Mouse (Mus musculus) c-Kit-positive CD71-negative TER-119-negative erythroid progenitor cells, embryonic 14.5 days (primary cell): ENCODE data around the gene Klhdc9.
"Not testable (repeated sequence)": the region's sequence is repeated elsewhere in the genome, so short reads cannot be mapped to it uniquely, and the experiment has no call there.

Source experiments
- DNase-seq: peaks from one replicate; pipeline ENCODE4 v3.0.0-alpha.2; 2013; ENCODE audit warnings: low read depth

The Klhdc9 gene

DNA sequence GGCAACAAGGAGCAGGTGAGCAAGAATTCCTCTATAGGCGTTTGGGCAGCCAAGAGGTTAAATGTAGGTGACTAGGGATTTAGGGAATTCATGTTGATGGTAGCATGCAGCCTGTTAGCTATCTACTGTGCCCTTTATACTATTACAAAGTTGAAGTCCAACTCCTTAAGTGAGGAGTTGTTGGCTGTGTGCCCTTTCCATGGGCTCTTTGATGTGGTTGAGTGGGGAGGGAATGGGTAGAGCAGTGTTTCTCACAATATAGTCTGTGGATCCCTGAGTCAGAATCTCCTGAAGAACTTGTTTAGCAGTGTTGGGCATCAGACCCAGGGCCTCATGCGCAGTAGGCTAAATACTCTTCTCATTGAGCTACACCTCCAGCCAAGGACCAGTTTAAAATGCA lies 3.8 kb downstream of the Klhdc9 start:
- no peak for DNase-seq

DNA sequence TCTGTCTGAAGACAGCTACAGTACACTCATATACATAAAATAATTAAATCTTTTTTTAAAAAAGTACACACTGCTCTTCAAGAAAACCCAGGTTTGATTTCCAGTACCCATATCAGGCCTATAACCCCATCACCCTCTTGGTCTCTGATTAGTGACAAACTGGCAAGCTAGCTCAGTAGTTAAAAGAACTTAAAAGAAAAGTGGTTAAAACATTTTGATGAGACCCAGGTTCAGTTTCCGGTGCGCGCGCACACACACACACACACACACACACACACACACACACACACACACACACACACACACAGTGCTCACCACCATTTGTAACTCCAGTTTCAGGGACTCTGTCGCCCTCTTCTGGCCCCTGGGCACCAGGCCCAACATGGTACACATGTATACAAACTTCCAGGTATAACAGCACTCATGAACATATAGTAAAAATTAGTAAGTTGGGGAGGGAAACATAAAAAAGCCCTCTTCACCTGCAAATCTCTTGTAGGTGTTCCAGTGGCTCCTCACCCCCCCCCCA lies 4.7 kb downstream of the Klhdc9 start:
- no peak for DNase-seq

DNA sequence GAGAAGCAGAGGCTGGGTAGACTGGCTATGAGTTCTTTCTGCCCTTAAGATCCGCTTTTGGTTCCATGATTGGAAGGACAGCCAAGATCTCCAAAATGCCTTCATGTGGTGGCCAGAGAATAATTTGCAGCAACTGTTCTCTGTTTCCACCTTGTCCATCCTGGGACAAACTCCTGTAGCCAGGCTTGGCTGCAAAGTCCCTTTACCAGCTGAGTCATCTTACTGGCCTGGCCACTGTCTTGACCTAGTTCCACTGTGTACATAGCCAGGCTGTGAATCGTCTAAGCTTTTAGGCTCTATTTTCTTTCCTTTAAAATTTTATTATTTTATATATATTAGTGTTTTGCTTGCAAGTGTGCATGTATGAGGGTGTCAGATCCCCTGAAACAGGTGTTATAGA lies 11.4 kb downstream of the Klhdc9 start:
- no peak for DNase-seq

DNA sequence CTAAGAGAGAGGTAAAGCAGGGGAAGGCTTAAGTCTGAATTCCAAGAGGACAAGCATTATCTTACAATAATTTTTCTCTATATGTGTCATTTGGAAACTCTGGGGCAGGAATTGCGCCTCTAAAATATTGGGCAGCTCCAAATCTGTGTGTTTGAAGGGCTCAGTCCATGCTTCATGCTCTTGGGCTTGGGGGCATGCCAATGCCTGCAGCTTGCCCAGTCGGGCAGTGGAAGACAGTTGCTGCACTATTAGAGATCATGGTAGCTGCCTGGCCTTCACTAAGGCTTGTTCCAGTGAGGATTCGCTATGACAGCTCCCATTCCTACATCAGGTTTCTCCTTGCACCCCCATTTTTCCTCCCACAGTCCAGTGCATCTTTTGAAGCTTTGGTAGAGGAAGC lies 11.9 kb downstream of the Klhdc9 start:
- DNase-seq = no peak

DNA sequence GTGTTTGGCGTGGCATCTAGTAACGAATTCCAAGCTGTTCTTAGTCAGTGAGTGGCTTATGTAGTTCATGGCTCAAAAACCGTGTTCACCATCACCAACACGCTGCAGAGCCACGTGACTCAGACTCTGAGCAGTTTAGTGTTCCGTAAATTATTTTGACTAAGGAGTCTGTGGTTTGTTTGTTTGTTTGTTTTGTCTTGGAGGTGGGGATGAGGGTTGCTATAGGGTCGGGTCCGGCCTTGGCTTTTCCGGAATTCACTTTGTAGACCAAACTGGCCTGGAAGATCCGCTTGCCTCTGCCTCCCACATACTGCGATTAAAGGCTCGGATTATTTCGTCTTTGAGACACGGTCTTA lies 14.5 kb downstream of the Klhdc9 start:
- no peak for DNase-seq

DNA sequence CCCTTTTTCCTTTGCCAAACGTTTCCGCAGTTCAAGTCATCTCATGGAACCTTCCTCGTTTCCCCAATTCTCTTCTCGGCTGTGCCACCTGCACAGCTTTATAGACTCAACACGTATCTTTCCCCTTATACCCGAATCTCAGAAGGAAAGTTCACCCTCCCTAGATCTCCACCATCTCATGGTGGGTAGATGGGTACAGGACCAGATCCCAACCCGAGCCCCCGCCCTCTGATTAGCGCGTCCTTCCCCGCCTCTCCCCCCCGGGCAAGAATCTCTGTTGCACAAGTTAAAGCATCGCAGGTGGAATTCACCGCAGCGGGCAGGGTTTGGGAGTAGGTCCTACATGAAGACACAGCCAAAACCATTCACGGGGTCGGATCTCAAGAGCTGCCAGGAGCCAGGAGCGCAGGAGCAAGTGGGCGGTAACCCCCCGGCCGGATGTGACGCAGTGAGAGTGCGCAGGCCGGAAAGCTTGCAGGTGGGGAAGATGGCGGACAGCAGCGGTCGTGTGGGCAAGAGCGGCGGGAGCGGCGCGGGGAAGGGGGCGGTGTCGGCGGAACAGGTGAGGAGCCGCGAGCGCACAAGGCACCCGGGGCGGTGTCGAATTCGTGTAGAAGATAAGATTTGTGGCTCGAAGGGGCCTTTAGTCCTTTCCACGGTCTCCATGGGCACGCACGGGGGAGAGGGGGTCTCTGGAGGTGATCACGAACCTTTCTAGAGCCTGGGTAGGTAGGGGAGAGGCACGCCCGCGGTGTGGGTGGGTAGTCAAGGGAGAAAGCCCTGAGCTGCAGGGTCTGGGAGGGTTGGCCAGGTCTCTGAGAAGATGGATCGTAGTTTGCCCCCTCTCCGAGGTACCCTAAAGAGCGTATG lies 15.1 kb downstream of the Klhdc9 start, which contains the start of the genes Nit1 and Pfdn2:
Nit1 (minus strand) TSS at position 422 of the 870 bp plus-strand sequence.
Pfdn2 (plus strand) TSS at position 446 of the 870 bp plus-strand sequence.
- DNase-seq = peak; percentile 78

GRCm38 (mm10) chr1:171344715-171345114 lies 15.9 kb downstream of the Klhdc9 start:
- DNase-seq = no peak

GRCm38 (mm10) chr1:171343922-171344677 lies 16.5 kb downstream of the Klhdc9 start:
- DNase-seq = no peak

DNA sequence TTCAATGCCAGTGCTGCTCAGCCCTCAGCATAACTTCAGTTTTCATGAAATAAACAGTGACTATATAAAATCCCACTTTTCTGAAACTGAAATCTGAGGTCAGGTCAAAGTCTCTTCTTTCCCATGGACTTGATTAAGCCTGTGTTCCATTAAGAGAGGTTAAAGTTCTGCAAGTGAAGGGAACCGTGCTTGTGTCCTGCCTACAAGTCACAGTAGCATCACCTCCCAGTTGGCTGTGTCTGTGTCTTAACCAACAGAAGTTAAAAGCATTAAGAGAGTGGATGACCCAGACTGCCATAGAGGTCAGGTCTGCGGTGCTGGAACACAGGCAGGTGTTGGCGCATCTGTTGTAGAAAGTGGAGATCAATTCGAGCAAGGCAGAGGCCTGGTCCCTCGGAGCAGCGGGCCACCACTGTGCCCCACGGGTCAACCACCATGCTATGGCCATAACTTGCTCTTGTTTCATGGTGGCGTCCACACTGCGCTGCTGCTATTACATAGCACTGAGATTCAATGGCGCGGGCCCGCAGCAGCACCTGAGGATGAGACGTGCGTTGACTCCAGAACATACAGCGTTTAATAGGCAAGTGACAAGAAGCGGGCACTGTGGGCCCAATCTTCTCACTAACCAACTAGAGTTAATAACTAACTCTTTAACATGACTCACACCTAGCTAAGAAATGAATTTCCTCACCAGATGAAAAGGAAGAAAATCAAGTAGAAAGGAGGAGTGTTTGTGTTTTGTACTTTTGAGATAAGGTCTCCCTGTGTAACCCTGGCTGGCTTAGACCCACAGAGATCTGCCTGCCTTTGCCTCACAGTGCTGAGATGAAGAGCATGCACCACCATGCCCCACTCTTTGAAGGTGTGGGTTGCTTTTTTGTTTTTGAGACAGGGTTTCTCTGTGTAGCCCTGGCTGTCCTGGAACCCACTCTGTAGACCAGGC lies 18.1 kb downstream of the Klhdc9 start:
- no peak for DNase-seq

DNA sequence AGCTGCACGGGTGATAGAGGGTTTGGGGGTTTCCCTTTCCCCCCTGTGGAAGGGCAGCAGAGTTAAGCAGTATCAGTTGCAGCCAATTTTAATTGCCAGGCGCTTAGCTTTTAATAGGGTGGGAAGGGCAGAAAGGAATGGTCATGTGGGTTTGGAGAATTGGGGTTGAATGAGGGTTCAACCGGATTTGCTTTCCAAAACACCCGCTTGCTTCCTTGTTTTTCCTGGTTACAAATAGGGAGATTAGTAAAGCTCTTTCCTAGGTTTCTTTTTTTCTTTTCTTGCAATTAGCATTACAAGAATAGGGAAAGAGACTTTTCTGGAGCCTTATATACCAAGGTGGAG lies 30.4 kb downstream of the Klhdc9 start:
- no peak for DNase-seq

DNA sequence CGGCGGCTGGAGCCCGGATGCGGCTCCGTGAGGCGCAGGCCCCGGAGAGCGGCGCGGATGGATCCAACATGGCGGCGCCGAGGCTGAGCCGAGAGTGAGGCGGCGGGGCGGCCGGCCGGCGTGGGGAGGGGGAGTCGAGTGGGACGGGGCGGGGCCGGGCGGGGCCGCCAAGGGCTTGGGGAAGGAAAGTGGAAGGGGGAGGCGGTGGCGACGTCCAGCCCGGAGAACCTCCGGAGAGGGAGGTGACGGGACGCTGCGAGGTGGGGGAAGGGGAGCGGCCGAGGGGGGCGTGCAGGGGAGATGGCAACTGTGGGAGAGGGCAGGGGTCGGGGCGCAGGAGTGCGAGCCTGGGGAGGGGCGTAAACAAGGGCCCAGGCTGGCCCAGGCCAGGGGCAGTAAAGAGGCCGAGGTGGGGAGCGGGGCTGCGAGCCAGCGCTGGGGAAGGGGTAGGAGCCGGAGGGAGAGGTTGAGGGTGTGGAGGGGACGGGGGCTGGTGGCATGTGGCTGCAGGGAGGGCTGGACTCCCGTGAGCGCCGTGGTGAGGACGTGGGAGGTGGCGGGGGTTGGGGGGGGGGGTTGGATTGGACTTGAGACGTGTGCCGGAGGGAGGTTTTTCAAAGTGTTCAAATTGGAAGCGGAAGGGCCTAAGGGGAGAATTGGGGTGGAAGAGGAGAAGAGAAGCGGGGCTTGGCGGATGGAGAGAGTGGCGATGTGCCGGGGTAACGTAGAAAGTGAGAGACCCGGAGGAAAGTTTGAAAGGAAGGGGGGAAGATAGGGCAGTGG lies 31.0 kb downstream of the Klhdc9 start:
- DNase-seq = peak; percentile 62

DNA sequence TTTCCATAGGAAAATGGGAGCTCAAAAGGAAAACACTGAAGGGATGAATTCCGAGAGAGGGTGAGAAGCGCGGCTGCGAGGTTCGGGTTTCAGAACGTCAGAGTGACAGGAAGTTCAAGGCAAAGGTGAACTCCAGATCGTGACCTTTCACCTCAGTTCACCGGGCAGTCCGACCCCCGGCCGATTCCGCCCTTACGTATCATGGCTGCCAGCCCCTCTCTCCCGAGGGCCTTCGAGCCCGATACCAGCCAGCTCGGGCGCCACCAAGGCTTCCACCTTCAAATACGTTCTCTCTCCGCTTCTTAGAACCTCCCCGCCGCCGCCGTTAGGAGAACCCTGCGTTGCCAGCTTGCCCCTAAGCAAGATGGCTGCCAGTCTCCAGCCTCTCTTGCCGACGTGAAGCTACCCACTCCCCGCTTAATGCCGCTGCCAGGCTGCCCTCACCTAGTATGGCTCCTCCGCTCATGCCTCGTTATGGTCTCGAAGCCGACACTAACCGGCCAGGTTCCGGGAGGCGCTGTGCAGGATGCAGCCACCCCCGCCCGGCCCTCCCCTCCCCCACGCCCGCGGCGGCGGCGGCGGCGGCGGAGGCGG lies 31.7 kb downstream of the Klhdc9 start, which contains the start of gene Dedd:
Dedd (plus strand) TSS at position 307 of the 594 bp plus-strand sequence.
- DNase-seq = peak; percentile 77

GRCm38 (mm10) chr1:171328244-171328643 lies 32.4 kb downstream of the Klhdc9 start:
- no peak for DNase-seq

- not testable (repeated sequence) for DNase-seq
Measured at GRCm38 (mm10) chr1:171326588-171326987, 34.0 kb downstream of the Klhdc9 start.

- DNase-seq = no peak
Measured at GRCm38 (mm10) chr1:171325571-171325970, 35.0 kb downstream of the Klhdc9 start.

DNA sequence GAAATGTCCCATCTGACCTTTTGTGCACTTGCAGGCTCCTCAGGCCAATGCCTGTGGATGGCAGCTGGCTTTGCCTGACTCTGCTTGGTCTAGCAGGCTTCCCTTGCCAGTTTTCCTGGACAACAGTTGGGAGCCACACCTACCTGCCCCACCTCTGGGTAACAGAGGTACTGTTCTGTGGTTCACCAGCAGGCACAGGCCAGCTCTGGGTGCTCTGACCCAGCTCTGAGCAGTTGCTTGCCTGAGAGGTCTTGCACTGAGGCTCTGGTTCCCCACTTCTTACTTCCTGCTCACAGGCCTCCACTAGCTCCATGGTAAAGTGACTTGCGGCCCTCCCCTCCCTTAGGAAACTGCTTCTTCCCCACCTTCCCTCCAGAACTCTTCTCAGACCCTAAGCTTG lies 38.6 kb downstream of the Klhdc9 start:
- no peak for DNase-seq

- no peak for DNase-seq
Measured at GRCm38 (mm10) chr1:171321415-171321814, 39.2 kb downstream of the Klhdc9 start.

- DNase-seq = no peak
Measured at GRCm38 (mm10) chr1:171320151-171320550, 40.4 kb downstream of the Klhdc9 start.

DNA sequence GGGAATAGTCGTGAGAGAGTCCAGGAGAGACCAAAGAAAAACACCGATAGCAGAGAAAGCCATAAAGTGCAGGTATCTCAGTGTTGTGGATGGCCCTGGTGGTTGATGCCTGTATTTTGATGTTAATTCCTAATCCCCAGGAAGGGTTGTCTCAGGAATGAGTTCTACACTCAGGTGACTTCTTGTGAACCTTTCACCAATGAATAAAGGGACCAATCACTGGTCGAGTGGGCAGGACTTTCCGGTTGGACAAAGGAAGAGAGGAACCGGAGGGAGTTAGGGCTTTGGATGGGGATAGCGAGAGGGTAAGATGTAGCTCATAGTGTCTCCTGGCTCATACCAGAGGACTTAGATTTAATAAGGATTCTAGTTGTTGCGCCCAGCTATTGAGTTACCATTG lies 40.9 kb downstream of the Klhdc9 start:
- DNase-seq = no peak

GRCm38 (mm10) chr1:171309321-171309720 lies 51.3 kb downstream of the Klhdc9 start:
- no peak for DNase-seq
